Mouse (Mus musculus) ovary, postnatal 14 days (tissue): ENCODE measurements around the gene 0610010K14Rik.

ENCODE experiments used
- DNase-seq: peaks from one replicate; pipeline ENCODE4 v3.0.0; 2022; ENCODE audit warnings: low spot score

The 0610010K14Rik gene

GRCm38 (mm10) chr11:70237457-70238167 lies at the start of gene 0610010K14Rik:
Gene 0610010K14Rik, minus strand, starts transcription at chr11:70237914.
- peak; percentile 96 for DNase-seq

- DNase-seq, result no peak
Measured at GRCm38 (mm10) chr11:70285686-70286085, 48.0 kb upstream of the 0610010K14Rik start.

- DNase-seq, result no peak
Measured at GRCm38 (mm10) chr11:70284757-70285156, 47.0 kb upstream of the 0610010K14Rik start.

GRCm38 (mm10) chr11:70283666-70284065 lies 46.0 kb upstream of the 0610010K14Rik start:
- DNase-seq, result no peak

GRCm38 (mm10) chr11:70280441-70280840 lies 42.7 kb upstream of the 0610010K14Rik start:
- no peak for DNase-seq

GRCm38 (mm10) chr11:70278961-70279360 lies 41.2 kb upstream of the 0610010K14Rik start:
- no peak for DNase-seq

GRCm38 (mm10) chr11:70271641-70272040 lies 33.9 kb upstream of the 0610010K14Rik start:
- DNase-seq, result no peak

GRCm38 (mm10) chr11:70266405-70266804 lies 28.7 kb upstream of the 0610010K14Rik start:
- DNase-seq, result no peak

- DNase-seq, result no peak
Measured at GRCm38 (mm10) chr11:70265819-70266218, 28.1 kb upstream of the 0610010K14Rik start.

GRCm38 (mm10) chr11:70265252-70265651 lies 27.5 kb upstream of the 0610010K14Rik start:
- no peak for DNase-seq

- no peak for DNase-seq
Measured at GRCm38 (mm10) chr11:70259035-70259434, 21.3 kb upstream of the 0610010K14Rik start.

- DNase-seq, result no peak
Measured at GRCm38 (mm10) chr11:70254931-70255531, 17.3 kb upstream of the 0610010K14Rik start, which contains the start of gene Alox12. Gene Alox12, minus strand, starts transcription at chr11:70255353.

- no peak for DNase-seq
Measured at GRCm38 (mm10) chr11:70254337-70254736, 16.6 kb upstream of the 0610010K14Rik start.

GRCm38 (mm10) chr11:70251853-70252252 lies 14.1 kb upstream of the 0610010K14Rik start:
- DNase-seq, result no peak

GRCm38 (mm10) chr11:70250150-70250549 lies 12.4 kb upstream of the 0610010K14Rik start:
- DNase-seq, result no peak

GRCm38 (mm10) chr11:70247136-70247845 lies 9.6 kb upstream of the 0610010K14Rik start:
- peak; percentile 76 for DNase-seq

- DNase-seq, result no peak
Measured at GRCm38 (mm10) chr11:70242591-70242990, 4.9 kb upstream of the 0610010K14Rik start.

- DNase-seq, result peak; percentile 61
Measured at GRCm38 (mm10) chr11:70239541-70240279, 2.0 kb upstream of the 0610010K14Rik start, which contains the start of the genes Gm21988 and Rnasek. Gene Gm21988, minus strand, starts transcription at chr11:70239830. Gene Rnasek, minus strand, starts transcription at chr11:70239842.

- no peak for DNase-seq
Measured at GRCm38 (mm10) chr11:70238591-70239440, 1.1 kb upstream of the 0610010K14Rik start.

- DNase-seq, result no peak
Measured at GRCm38 (mm10) chr11:70236717-70237116, 997 bp downstream of the 0610010K14Rik start.
